8 mouse cellular contexts compared by ENCODE assay signal in the genomic region with DNA sequence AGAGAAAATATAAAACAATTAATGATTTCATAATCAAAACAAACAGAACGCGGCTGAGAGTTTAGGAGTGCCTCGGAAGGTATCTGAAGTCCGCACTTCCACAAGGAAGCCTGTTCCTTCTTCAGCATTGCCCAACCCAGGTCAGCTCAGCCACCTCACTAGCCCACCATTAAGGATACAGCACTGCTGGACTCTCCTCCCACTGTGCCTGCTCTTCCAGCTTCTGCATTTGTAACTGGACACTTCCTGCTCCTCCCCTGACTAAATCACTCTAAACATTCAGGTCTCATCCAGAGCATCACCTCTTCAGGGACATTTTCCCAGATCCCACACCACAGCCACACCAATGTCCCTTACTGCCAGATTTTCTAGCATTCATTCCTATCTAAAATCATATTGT. TPM values are rescaled to one million over a fixed set of nuclear protein-coding genes. Genes with fewer than 3 reads are reported as not detected.
DNase-seq lines count a peak whose midpoint lies in the region; ATAC-seq and TF ChIP-seq lines count a peak whose summit lies in the region.

No protein-coding gene starts in this region.

- H3K27ac ChIP-seq in hindbrain, embryonic 10.5 days, result no peak overlapping the region
- no peak overlapping the region for H3K27ac ChIP-seq in hindbrain, embryonic 11.5 days (ENCODE audit: low read depth, low read length)
- no peak overlapping the region for H3K27ac ChIP-seq in embryonic facial prominence, embryonic 11.5 days (replicated peaks; ENCODE audit: low read depth, low read length)
- H3K27ac ChIP-seq in intestine, postnatal 0 days (ENCODE audit: low read depth, low read length), result no peak overlapping the region

- H3K4me1 ChIP-seq in hindbrain, embryonic 10.5 days (replicated peaks), result peaks cover 22% of the 10 kb centered on the region
- no peaks in the 10 kb centered on the region for H3K4me1 ChIP-seq in hindbrain, embryonic 11.5 days (replicated peaks; ENCODE audit: control insufficient read depth, insufficient read depth, low read length)
- H3K4me1 ChIP-seq in embryonic facial prominence, embryonic 11.5 days (ENCODE audit: control insufficient read depth, insufficient read depth, low read length), result no peaks in the 10 kb centered on the region
- H3K4me1 ChIP-seq in intestine, postnatal 0 days (replicated peaks; ENCODE audit: control insufficient read depth, insufficient read depth, low read length), result peaks cover 8% of the 10 kb centered on the region; the same call in 1 of the 2 replicates

- H3K4me3 ChIP-seq in hindbrain, embryonic 10.5 days, result peak overlapping the region; percentile 95
- H3K4me3 ChIP-seq in hindbrain, embryonic 11.5 days (ENCODE audit: low read depth, low read length), result no peak overlapping the region
- H3K4me3 ChIP-seq in embryonic facial prominence, embryonic 11.5 days (ENCODE audit: low read depth, low read length), result no peak overlapping the region
- no peak overlapping the region for H3K4me3 ChIP-seq in intestine, postnatal 0 days (ENCODE audit: low read depth, low read length)

- H3K9ac ChIP-seq in hindbrain, embryonic 11.5 days (ENCODE audit: low read depth, low read length), result no peak overlapping the region
- H3K9ac ChIP-seq in embryonic facial prominence, embryonic 11.5 days (replicated peaks; ENCODE audit: low read length), result no peak overlapping the region
- no peak overlapping the region for H3K9ac ChIP-seq in intestine, postnatal 0 days (ENCODE audit: low read depth, low read length)

- ATAC-seq in hindbrain, embryonic 11.5 days (ENCODE audit: low FRiP score), result no peak
- ATAC-seq in embryonic facial prominence, embryonic 11.5 days (replicated peaks; ENCODE audit: insufficient number of reproducible peaks, low FRiP score, low TSS enrichment, low read depth), result no peak
- ATAC-seq in intestine, postnatal 0 days, result no peak

- H3K27me3 ChIP-seq in hindbrain, embryonic 10.5 days (ENCODE audit: insufficient read depth, poor library complexity, severe bottlenecking), result no peaks in the 10 kb centered on the region
- no peaks in the 10 kb centered on the region for H3K27me3 ChIP-seq in hindbrain, embryonic 11.5 days (ENCODE audit: control insufficient read depth, insufficient read depth, low read length)
- H3K27me3 ChIP-seq in embryonic facial prominence, embryonic 11.5 days (ENCODE audit: control insufficient read depth, insufficient read depth, low read length), result no peaks in the 10 kb centered on the region
- no peaks in the 10 kb centered on the region for H3K27me3 ChIP-seq in intestine, postnatal 0 days (replicated peaks; ENCODE audit: control insufficient read depth, insufficient read depth, low read length)

- no peaks in the 10 kb centered on the region for H3K36me3 ChIP-seq in hindbrain, embryonic 10.5 days
- H3K36me3 ChIP-seq in hindbrain, embryonic 11.5 days (ENCODE audit: control insufficient read depth, insufficient read depth, low read length), result no peaks in the 10 kb centered on the region
- no peaks in the 10 kb centered on the region for H3K36me3 ChIP-seq in embryonic facial prominence, embryonic 11.5 days (replicated peaks; ENCODE audit: control insufficient read depth, insufficient read depth, low read depth, low read length)
- no peaks in the 10 kb centered on the region for H3K36me3 ChIP-seq in intestine, postnatal 0 days (ENCODE audit: control insufficient read depth, insufficient read depth)

- 44% methylated on average over 4 of the region's 4 CpGs for WGBS in hindbrain, embryonic 10.5 days
- 51% methylated on average over 4 of the region's 4 CpGs for WGBS in hindbrain, embryonic 11.5 days
- WGBS in embryonic facial prominence, embryonic 11.5 days, result 45% methylated on average over 4 of the region's 4 CpGs
- WGBS in intestine, postnatal 0 days, result 6% methylated on average over 4 of the region's 4 CpGs

- DNase-seq in hindbrain, embryonic 10.5 days (ENCODE audit: low spot score), result peak; percentile 11
- DNase-seq in hindbrain, embryonic 11.5 days (ENCODE audit: low spot score), result no peak
- DNase-seq in embryonic facial prominence, embryonic 11.5 days (ENCODE audit: low spot score), result peak; percentile 42
- DNase-seq in lung, postnatal 25 days (ENCODE audit: low spot score), result peak; percentile 75
- no peak for DNase-seq in adrenal gland, postnatal 4 days (ENCODE audit: low spot score in 2 of 2)
- DNase-seq in left cerebral cortex, postnatal 25 days (ENCODE audit: low spot score in 2 of 2), result no peak
- no peak for DNase-seq in adrenal gland, postnatal 10 days

- H3K9me3 ChIP-seq in hindbrain, embryonic 10.5 days, result no peaks in the 10 kb centered on the region
- H3K9me3 ChIP-seq in hindbrain, embryonic 11.5 days (ENCODE audit: control insufficient read depth, low read length), result no peaks in the 10 kb centered on the region
- no peaks in the 10 kb centered on the region for H3K9me3 ChIP-seq in embryonic facial prominence, embryonic 11.5 days (replicated peaks; ENCODE audit: control insufficient read depth, low read length)
- no peaks in the 10 kb centered on the region for H3K9me3 ChIP-seq in intestine, postnatal 0 days (ENCODE audit: control insufficient read depth)

- intact Hi-C loops in left cerebral cortex, postnatal 25 days (cut with DNase I), result loop anchor here (2.0 kb wide), 1 partner anchor 17 kb away; no protein-coding TSS in a partner anchor

- TF ChIP-seq CTCF in intestine, postnatal 0 days (IDR thresholded peaks at IDR 0.05; ENCODE audit: low read depth), result no peak

- no peak overlapping the region for H3K4me2 ChIP-seq in hindbrain, embryonic 11.5 days (replicated peaks; ENCODE audit: low read depth, low read length)
- peak overlapping the region; percentile 0; the same call in 1 of the 2 replicates for H3K4me2 ChIP-seq in embryonic facial prominence, embryonic 11.5 days (ENCODE audit: low read depth, low read length)
- H3K4me2 ChIP-seq in intestine, postnatal 0 days (replicated peaks; ENCODE audit: low read depth), result peak overlapping the region; percentile 66

RNA-seq across cellular contexts. Expression of a gene that starts 1.4 kb away (rescaled TPM):
- polyA plus RNA-seq in hindbrain, embryonic 10.5 days (2016; fragmentation: Nextera tagmentation; extraction: Ambion mirVana), result 111 and 128 TPM in 2 replicates
- 139 and 149 TPM in 2 replicates for polyA plus RNA-seq in hindbrain, embryonic 11.5 days (2014; fragmentation: Nextera tagmentation; extraction: Ambion mirVana)
- 132 and 141 TPM in 2 replicates for polyA plus RNA-seq in embryonic facial prominence, embryonic 11.5 days (2014; fragmentation: Nextera tagmentation; extraction: Ambion mirVana)
- polyA plus RNA-seq in intestine, postnatal 0 days (2015; fragmentation: Nextera tagmentation; extraction: Ambion mirVana), result 79.6 and 82.2 TPM in 2 replicates
- total RNA-seq in adrenal gland, postnatal 4 days (2021), result 10 to 100 TPM; 40.0 to 43.4 TPM
- 10 to 100 TPM; 59.7 to 62.5 TPM for total RNA-seq in left cerebral cortex, postnatal 25 days (2021)
- total RNA-seq in adrenal gland, postnatal 10 days (2021), result 10 to 100 TPM; 24.3 to 34.2 TPM

Comparison
In these comparisons a context has a peak if more than half of its experiments do, and no peak if none do; other contexts are left out.
1. DNase-seq: peak in hindbrain, embryonic 10.5 days (single experiment), embryonic facial prominence, embryonic 11.5 days (single experiment) and lung, postnatal 25 days (single experiment); none in hindbrain, embryonic 11.5 days (single experiment), adrenal gland, postnatal 4 days (0 of 2), left cerebral cortex, postnatal 25 days (0 of 2) and adrenal gland, postnatal 10 days (single experiment).